Mouse (Mus musculus): Measurements from ENCODE around the gene Atxn2. TPM values are rescaled to one million over a fixed set of nuclear protein-coding genes. Genes with fewer than 3 reads are reported as not detected.
"Not testable (repeated sequence)": the region's sequence is repeated elsewhere in the genome, so short reads cannot be mapped to it uniquely, and the experiment has no call there.

Atxn2 gene
- polyA plus RNA-seq, 1 experiment from 2014 or later, result 80.6 TPM

- 43% methylated on average over 10 of the region's 10 CpGs for WGBS (ENCODE audit: insufficient replicate concordance)
- Histone ChIP-seq H3K4me2 (peak overlapping the region; percentile 83; the same call in 1 of the 2 replicates), H3K27me3 (ENCODE audit: control insufficient read depth, insufficient read depth, low read length) (peaks cover 16% of the 10 kb centered on the region)
These were observed 130.8 kb downstream of the Atxn2 start for GRCm38 (mm10) chr5:121841973-121842372.

GRCm38 (mm10) chr5:121842665-121843118, 131.6 kb downstream of the Atxn2 start:
- Histone ChIP-seq H3K36me3 (ENCODE audit: control insufficient read depth, insufficient read depth, low read length) (no peaks in the 10 kb centered on the region; the same call in 1 of the 2 replicates), H3K9ac (ENCODE audit: low read depth, low read length) (peak overlapping the region; percentile 66), H3K4me1 (ENCODE audit: control insufficient read depth, insufficient read depth, low read length) (peaks cover 24% of the 10 kb centered on the region), H3K4me2 (peak overlapping the region; percentile 83), H3K4me3 (ENCODE audit: low read depth, low read length) (peak overlapping the region; percentile 51), H3K9me3 (replicated peaks; ENCODE audit: control insufficient read depth, low read length) (no peaks in the 10 kb centered on the region), H3K27ac (ENCODE audit: low read depth, low read length) (no peak overlapping the region), H3K27me3 (ENCODE audit: control insufficient read depth, insufficient read depth, low read length) (peaks cover 16% of the 10 kb centered on the region)
- WGBS (ENCODE audit: insufficient replicate concordance), result under 1% methylated on average over 33 of the region's 33 CpGs
- ATAC-seq (replicated peaks; ENCODE audit: insufficient number of reproducible peaks, low FRiP score, low TSS enrichment), result no peak; the same call in 1 of the 2 replicates

More at GRCm38 (mm10) chr5:121841973-121842372, 130.8 kb downstream of the Atxn2 start:
- Histone ChIP-seq H3K9me3 (replicated peaks; ENCODE audit: control insufficient read depth, low read length) (no peaks in the 10 kb centered on the region), H3K4me3 (ENCODE audit: low read depth, low read length) (no peak overlapping the region; the same call in 1 of the 2 replicates), H3K4me1 (ENCODE audit: control insufficient read depth, insufficient read depth, low read length) (peaks cover 27% of the 10 kb centered on the region), H3K27ac (ENCODE audit: low read depth, low read length) (no peak overlapping the region), H3K9ac (ENCODE audit: low read depth, low read length) (no peak overlapping the region), H3K36me3 (ENCODE audit: control insufficient read depth, insufficient read depth, low read length) (no peaks in the 10 kb centered on the region; the same call in 1 of the 2 replicates)
- ATAC-seq (replicated peaks; ENCODE audit: insufficient number of reproducible peaks, low FRiP score, low TSS enrichment), result no peak

- peaks cover 16% of the 10 kb centered on the region for H3K27me3 ChIP-seq (ENCODE audit: control insufficient read depth, insufficient read depth, low read length)
- 15% methylated on average over 17 of the region's 17 CpGs for WGBS (ENCODE audit: insufficient replicate concordance)
- no peaks in the 10 kb centered on the region for H3K9me3 ChIP-seq (replicated peaks; ENCODE audit: control insufficient read depth, low read length)
- H3K4me2 ChIP-seq, result peak overlapping the region; percentile 83
- no peak for ATAC-seq (replicated peaks; ENCODE audit: insufficient number of reproducible peaks, low FRiP score, low TSS enrichment)
- no peak overlapping the region; the same call in 1 of the 2 replicates for H3K9ac ChIP-seq (ENCODE audit: low read depth, low read length)
- H3K36me3 ChIP-seq (ENCODE audit: control insufficient read depth, insufficient read depth, low read length), result no peaks in the 10 kb centered on the region; the same call in 1 of the 2 replicates
- H3K27ac ChIP-seq (ENCODE audit: low read depth, low read length), result no peak overlapping the region
- H3K4me3 ChIP-seq (ENCODE audit: low read depth, low read length), result peak overlapping the region; percentile 51
- peaks cover 23% of the 10 kb centered on the region for H3K4me1 ChIP-seq (ENCODE audit: control insufficient read depth, insufficient read depth, low read length)
These were observed 132.2 kb downstream of the Atxn2 start for GRCm38 (mm10) chr5:121843138-121843905.

GRCm38 (mm10) chr5:121845361-121845760, 134.2 kb downstream of the Atxn2 start:
- H3K27ac ChIP-seq (ENCODE audit: low read depth, low read length), result no peak overlapping the region
- no peak for ATAC-seq (replicated peaks; ENCODE audit: insufficient number of reproducible peaks, low FRiP score, low TSS enrichment)
- H3K27me3 ChIP-seq (ENCODE audit: control insufficient read depth, insufficient read depth, low read length), result peaks cover 16% of the 10 kb centered on the region
- H3K4me1 ChIP-seq (ENCODE audit: control insufficient read depth, insufficient read depth, low read length), result peaks cover 28% of the 10 kb centered on the region
- H3K36me3 ChIP-seq (ENCODE audit: control insufficient read depth, insufficient read depth, low read length), result no peaks in the 10 kb centered on the region; the same call in 1 of the 2 replicates
- H3K4me3 ChIP-seq (ENCODE audit: low read depth, low read length), result no peak overlapping the region
- no peaks in the 10 kb centered on the region for H3K9me3 ChIP-seq (replicated peaks; ENCODE audit: control insufficient read depth, low read length)
- no peak overlapping the region for H3K9ac ChIP-seq (ENCODE audit: low read depth, low read length)
- H3K4me2 ChIP-seq, result 0 out of 2 replicates have a peak overlapping the region, but pooled peaks have one; percentile 16
- 23% methylated on average over 4 of the region's 4 CpGs for WGBS (ENCODE audit: insufficient replicate concordance)

- Histone ChIP-seq H3K27ac (ENCODE audit: low read depth, low read length) (no peak overlapping the region), H3K4me2 (no peak overlapping the region), H3K36me3 (ENCODE audit: control insufficient read depth, insufficient read depth, low read length) (no peaks in the 10 kb centered on the region; the same call in 1 of the 2 replicates), H3K9me3 (replicated peaks; ENCODE audit: control insufficient read depth, low read length) (no peaks in the 10 kb centered on the region), H3K27me3 (ENCODE audit: control insufficient read depth, insufficient read depth, low read length) (peaks cover 16% of the 10 kb centered on the region), H3K4me3 (ENCODE audit: low read depth, low read length) (no peak overlapping the region), H3K9ac (ENCODE audit: low read depth, low read length) (no peak overlapping the region), H3K4me1 (ENCODE audit: control insufficient read depth, insufficient read depth, low read length) (peaks cover 33% of the 10 kb centered on the region)
- no peak for ATAC-seq (replicated peaks; ENCODE audit: insufficient number of reproducible peaks, low FRiP score, low TSS enrichment)
- 66% methylated on average over 11 of the region's 11 CpGs for WGBS (ENCODE audit: insufficient replicate concordance)
These were observed 135.2 kb downstream of the Atxn2 start for GRCm38 (mm10) chr5:121846322-121846721.

GRCm38 (mm10) chr5:121847269-121847668, 136.1 kb downstream of the Atxn2 start:
- not testable (repeated sequence) for H3K4me3 ChIP-seq (ENCODE audit: low read depth, low read length); ATAC-seq (replicated peaks; ENCODE audit: insufficient number of reproducible peaks, low FRiP score, low TSS enrichment); H3K4me2 ChIP-seq; H3K36me3 ChIP-seq (ENCODE audit: control insufficient read depth, insufficient read depth, low read length); H3K9ac ChIP-seq (ENCODE audit: low read depth, low read length); H3K27ac ChIP-seq (ENCODE audit: low read depth, low read length); H3K9me3 ChIP-seq (replicated peaks; ENCODE audit: control insufficient read depth, low read length)
- Histone ChIP-seq H3K27me3 (ENCODE audit: control insufficient read depth, insufficient read depth, low read length) (peaks cover 16% of the 10 kb centered on the region), H3K4me1 (ENCODE audit: control insufficient read depth, insufficient read depth, low read length) (peaks cover 34% of the 10 kb centered on the region)
- WGBS (ENCODE audit: insufficient replicate concordance), result 72% methylated on average over 3 of the region's 3 CpGs

- no peaks in the 10 kb centered on the region for H3K9me3 ChIP-seq (replicated peaks; ENCODE audit: control insufficient read depth, low read length)
- peaks cover 29% of the 10 kb centered on the region for H3K4me1 ChIP-seq (ENCODE audit: control insufficient read depth, insufficient read depth, low read length)
- peaks cover 7% of the 10 kb centered on the region for H3K36me3 ChIP-seq (ENCODE audit: control insufficient read depth, insufficient read depth, low read length)
- WGBS (ENCODE audit: insufficient replicate concordance), result 2% methylated on average over 17 of the region's 17 CpGs
- H3K27ac ChIP-seq (ENCODE audit: low read depth, low read length), result peak overlapping the region; percentile 78
- peak overlapping the region; percentile 82 for H3K4me2 ChIP-seq
- ATAC-seq (replicated peaks; ENCODE audit: insufficient number of reproducible peaks, low FRiP score, low TSS enrichment), result no peak
- peaks cover 15% of the 10 kb centered on the region for H3K27me3 ChIP-seq (ENCODE audit: control insufficient read depth, insufficient read depth, low read length)
- H3K4me3 ChIP-seq (ENCODE audit: low read depth, low read length), result peak overlapping the region; percentile 86
- peak overlapping the region; percentile 76 for H3K9ac ChIP-seq (ENCODE audit: low read depth, low read length)
These were observed 136.9 kb downstream of the Atxn2 start for GRCm38 (mm10) chr5:121848035-121848519.

GRCm38 (mm10) chr5:121848743-121849142, 137.6 kb downstream of the Atxn2 start, which contains the start of gene Pheta1:
Gene Pheta1, plus strand, starts transcription at chr5:121848984.
- peak within 1 kb of the TSS; percentile 78 for H3K27ac ChIP-seq (ENCODE audit: low read depth, low read length)
- peak within 1 kb of the TSS; percentile 86 for H3K4me3 ChIP-seq (ENCODE audit: low read depth, low read length)
- H3K36me3 ChIP-seq (ENCODE audit: control insufficient read depth, insufficient read depth, low read length), result peaks cover 8% of the 10 kb centered on the region
- H3K4me1 ChIP-seq (ENCODE audit: control insufficient read depth, insufficient read depth, low read length), result peaks cover 24% of the 10 kb centered on the region
- H3K27me3 ChIP-seq (ENCODE audit: control insufficient read depth, insufficient read depth, low read length), result peaks cover 9% of the 10 kb centered on the region
- H3K4me2 ChIP-seq, result peak within 1 kb of the TSS; percentile 82
- peak within 1 kb of the TSS; percentile 90 for H3K9ac ChIP-seq (ENCODE audit: low read depth, low read length)
- no peaks in the 10 kb centered on the region for H3K9me3 ChIP-seq (replicated peaks; ENCODE audit: control insufficient read depth, low read length)
- ATAC-seq (replicated peaks; ENCODE audit: insufficient number of reproducible peaks, low FRiP score, low TSS enrichment), result peak; percentile 86
- under 1% methylated on average over 35 of the region's 42 CpGs for WGBS (ENCODE audit: insufficient replicate concordance)
